ENCODE assay signal across 19 mouse cellular contexts in genomic region chr1:38567791-38568190, GRCm38 (mm10).
"Had no signal": no experiment of that assay in that cellular context is flagged by ENCODE, and none has a peak within 500 bp of the region (broad histone marks: within the 10 kb centered on the region; RNA-seq: fewer than 3 reads in every experiment).

No protein-coding gene starts in this region.

- H3K36me3 ChIP-seq: limb, embryonic 15.5 days; neural tube, embryonic 12.5 days; stomach, embryonic 15.5 days had no signal

- H3K9me3 ChIP-seq: limb, embryonic 12.5 days; limb, embryonic 15.5 days; neural tube, embryonic 12.5 days; stomach, embryonic 15.5 days had no signal

- H3K27ac ChIP-seq: limb, embryonic 12.5 days; limb, embryonic 15.5 days; liver, embryonic 14.5 days; macrophage; neural tube, embryonic 12.5 days; stomach, embryonic 15.5 days had no signal

- DNase-seq: kidney, adult 9 months; kidney, postnatal 14 days; kidney, postnatal 4 days; left cerebral cortex, postnatal 4 days; liver, postnatal 0 days; lung, embryonic 14.5 days; midbrain, embryonic 14.5 days; retina, postnatal 1 day; right cerebral cortex, postnatal 25 days; spleen, adult 18-20 months; thymus, postnatal 25 days had no signal

- H3K4me3 ChIP-seq: limb, embryonic 12.5 days; limb, embryonic 15.5 days; neural tube, embryonic 12.5 days; stomach, embryonic 15.5 days had no signal

- H3K4me1 ChIP-seq: stomach, embryonic 15.5 days had no signal

- H3K4me2 ChIP-seq: limb, embryonic 12.5 days; limb, embryonic 15.5 days; liver, embryonic 11.5 days; lung, embryonic 14.5 days; neural tube, embryonic 12.5 days; stomach, embryonic 15.5 days had no signal

- ATAC-seq: liver, postnatal 0 days; lung, postnatal 0 days had no signal

- H3K9ac ChIP-seq: limb, embryonic 12.5 days; limb, embryonic 15.5 days; liver, embryonic 14.5 days; liver, postnatal 0 days; lung, embryonic 14.5 days; neural tube, embryonic 12.5 days; stomach, embryonic 15.5 days had no signal

- H3K27me3 ChIP-seq: limb, embryonic 12.5 days; limb, embryonic 15.5 days; neural tube, embryonic 12.5 days; stomach, embryonic 15.5 days had no signal
